Mouse (Mus musculus) small intestine, adult 2 months (tissue): Measurements from ENCODE around the gene Arhgap4.

Experiments
- CTCF ChIP-seq: fragments of 200-500 bp; IDR thresholded peaks from 2 replicates; pipeline ENCODE4 v1.5.1; 2012; ENCODE audit warnings: low read depth, mild to moderate bottlenecking, control low read depth, inconsistent platforms, low read length, moderate library complexity, mixed read lengths; ENCODE audit not compliant: insufficient replicate concordance, insufficient read length; ENCODE audit errors: extremely low read depth
- POLR2A ChIP-seq: fragments of 200-500 bp; IDR thresholded peaks from 2 replicates; pipeline ENCODE4 v1.6.1; 2012; ENCODE audit warnings: low read depth, mild to moderate bottlenecking, control low read depth, inconsistent platforms, low read length, moderate library complexity

DNA sequence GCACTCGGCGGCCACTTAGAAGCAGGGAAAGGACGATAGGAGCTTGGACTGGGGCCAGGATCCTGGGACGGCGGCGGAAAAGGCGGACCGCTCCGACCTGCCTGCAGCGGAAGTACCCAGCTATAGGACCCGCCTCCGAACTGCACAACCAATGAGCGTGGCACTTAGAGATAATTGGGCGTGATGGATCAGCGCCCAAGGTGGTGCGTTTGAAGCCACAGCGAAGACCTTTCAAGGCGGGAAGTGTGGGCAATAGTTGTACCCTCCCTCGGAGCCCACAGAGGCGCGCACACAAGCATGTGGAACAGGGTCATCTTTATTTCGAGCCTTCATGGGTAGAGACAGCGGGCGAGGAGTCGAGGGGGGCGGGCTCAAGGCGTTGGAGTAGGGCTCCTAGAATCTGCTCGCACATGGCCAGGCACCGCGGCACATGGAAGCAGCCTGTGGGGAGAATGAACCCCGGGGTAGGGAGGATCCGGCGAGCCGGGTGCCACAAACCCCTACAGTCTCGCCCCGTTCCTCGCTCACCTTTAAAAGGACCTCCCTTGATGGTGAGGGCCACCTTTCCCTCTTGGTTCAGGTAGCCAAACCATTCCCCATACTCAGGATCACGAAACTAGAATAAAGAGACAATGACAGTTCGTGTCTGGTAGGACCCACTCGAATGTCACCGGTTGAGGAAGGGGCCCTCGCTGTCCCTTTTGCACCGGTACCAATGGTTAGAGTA is at the start of gene Arhgap4, which contains the start of gene Naa10:
- TF ChIP-seq CTCF (no peak), POLR2A (no peak)
